Mouse (Mus musculus) limb, embryonic 14.5 days (tissue): ENCODE measurements around the gene Gucy2c. TPM values are rescaled to one million over a fixed set of nuclear protein-coding genes. Genes with fewer than 3 reads are reported as not detected.

Experiments
- ATAC-seq: fragments of 200-750 bp; cut with Nextera tagmentation; 2 replicates; pipeline ENCODE4 v1.8.0; 2017; ENCODE audit warnings: low read depth, moderate number of reproducible peaks, moderate TSS enrichment; ENCODE audit not compliant: low FRiP score
- DNase-seq: peaks from one replicate; pipeline ENCODE4 v3.0.0-alpha.2; 2015; ENCODE audit warnings: low spot score
- H3K27ac ChIP-seq: fragments of 300-500 bp; sonication (generic); replicated peaks from 2 replicates; pipeline ENCODE4 v1.5.1; 2014; ENCODE audit warnings: low read depth, mild to moderate bottlenecking, low read length, moderate library complexity, mixed read lengths
- H3K27me3 ChIP-seq: fragments of 300-500 bp; sonication (generic); 2 replicates; pipeline ENCODE4 v1.6.1; 2014; ENCODE audit warnings: low read length, mixed read lengths; ENCODE audit not compliant: control insufficient read depth, insufficient read depth
- H3K36me3 ChIP-seq: fragments of 300-500 bp; sonication (generic); 2 replicates; pipeline ENCODE4 v1.6.1; 2014; ENCODE audit warnings: mild to moderate bottlenecking, low read length, moderate library complexity, mixed read lengths; ENCODE audit not compliant: control insufficient read depth, insufficient read depth
- H3K4me1 ChIP-seq: fragments of 300-500 bp; sonication (generic); 2 replicates; pipeline ENCODE4 v1.6.1; 2014; ENCODE audit warnings: antibody characterized with exemption, low read length, mixed read lengths; ENCODE audit not compliant: control insufficient read depth, insufficient read depth
- H3K4me2 ChIP-seq: fragments of 300-500 bp; sonication (generic); replicated peaks from 2 replicates; pipeline ENCODE4 v1.6.1; 2014; ENCODE audit warnings: low read depth, mild to moderate bottlenecking, low read length, moderate library complexity; ENCODE audit not compliant: severe bottlenecking
- H3K4me3 ChIP-seq: fragments of 300-500 bp; sonication (generic); replicated peaks from 2 replicates; pipeline ENCODE4 v1.5.1; 2014; ENCODE audit warnings: low read length
- H3K9ac ChIP-seq: fragments of 300-500 bp; sonication (generic); 2 replicates; pipeline ENCODE4 v1.6.1; 2014; ENCODE audit warnings: mild to moderate bottlenecking, low read depth, low read length, moderate library complexity; ENCODE audit not compliant: severe bottlenecking
- H3K9me3 ChIP-seq: fragments of 300-500 bp; sonication (generic); 2 replicates; pipeline ENCODE4 v1.6.1; 2016; ENCODE audit warnings: low read length; ENCODE audit not compliant: control insufficient read depth
- POLR2A ChIP-seq: fragments of 200-500 bp; IDR thresholded peaks from 2 replicates; pipeline ENCODE4 v1.8.0; 2012; ENCODE audit warnings: inconsistent platforms, mild to moderate bottlenecking, moderate library complexity, borderline replicate concordance; ENCODE audit not compliant: insufficient read depth, insufficient read length; ENCODE audit errors: extremely low read depth
- WGBS: fragments of 180-500 bp; shearing (Covaris S2); extraction: QIAGEN DNeasy Blood & Tissue Kit; methylation state at CpG from one replicate; pipeline ENCODE4 v1.1.7; 2014; 5-methylcytosine and 5-hydroxymethylcytosine counted together
- polyA plus RNA-seq, 2 experiments: library from polyadenylated mRNA; depleted of rRNA in 1 of 2; stranded (reverse) in 1 of 2; unstranded in 1 of 2; fragments of >200 nt; fragmentation: Nextera tagmentation in 1 of 2; extraction: Ambion mirVana in 1 of 2; gene quantifications; 2 replicates each; pipeline versions ENCODE4 v1.2.1 to v1.2.3; 2012 to 2014

Gucy2c gene
- polyA plus RNA-seq, 2 experiments = 0.06 to 0.10 TPM

GRCm38 (mm10) chr6:136813117-136813516, 31.6 kb upstream of the Gucy2c start:
- WGBS = 41% methylated on average over 4 of the region's 4 CpGs
- no peak overlapping the region for H3K9ac ChIP-seq
- no peaks in the 10 kb centered on the region for H3K9me3 ChIP-seq
- H3K4me2 ChIP-seq = no peak overlapping the region
- no peak for DNase-seq
- H3K27ac ChIP-seq = no peak overlapping the region
- H3K4me1 ChIP-seq = peaks cover 9% of the 10 kb centered on the region
- ATAC-seq = no peak
- no peaks in the 10 kb centered on the region for H3K27me3 ChIP-seq
- no peak for TF ChIP-seq POLR2A
- no peak overlapping the region for H3K4me3 ChIP-seq
- peaks cover 59% of the 10 kb centered on the region for H3K36me3 ChIP-seq

- no peak overlapping the region for H3K9ac ChIP-seq
- H3K4me2 ChIP-seq = no peak overlapping the region
- no peaks in the 10 kb centered on the region for H3K9me3 ChIP-seq
- H3K27ac ChIP-seq = no peak overlapping the region
- DNase-seq (no peak), ATAC-seq (no peak)
- no peak for TF ChIP-seq POLR2A
- H3K27me3 ChIP-seq = no peaks in the 10 kb centered on the region
- 91% methylated on average over 10 of the region's 10 CpGs for WGBS
- H3K36me3 ChIP-seq = peaks cover 39% of the 10 kb centered on the region
- H3K4me1 ChIP-seq = peaks cover 12% of the 10 kb centered on the region
- H3K4me3 ChIP-seq = no peak overlapping the region
These were observed 29.6 kb upstream of the Gucy2c start for GRCm38 (mm10) chr6:136811196-136811595.

GRCm38 (mm10) chr6:136809673-136810072, 28.1 kb upstream of the Gucy2c start:
- no peak for ATAC-seq
- Histone ChIP-seq H3K27ac (no peak overlapping the region), H3K36me3 (peaks cover 27% of the 10 kb centered on the region), H3K9ac (no peak overlapping the region), H3K27me3 (no peaks in the 10 kb centered on the region), H3K9me3 (no peaks in the 10 kb centered on the region), H3K4me2 (peak overlapping the region; percentile 72), H3K4me3 (peak overlapping the region; percentile 73; the same call in 1 of the 2 replicates), H3K4me1 (peaks cover 15% of the 10 kb centered on the region)
- WGBS = 73% methylated on average over 13 of the region's 13 CpGs
- DNase-seq = no peak
- TF ChIP-seq POLR2A = no peak

GRCm38 (mm10) chr6:136809077-136809476, 27.5 kb upstream of the Gucy2c start:
- no peak for TF ChIP-seq POLR2A
- no peak overlapping the region for H3K27ac ChIP-seq
- no peak for ATAC-seq

GRCm38 (mm10) chr6:136808631-136809046, 27.1 kb upstream of the Gucy2c start:
- Histone ChIP-seq H3K9ac (peak overlapping the region; percentile 57), H3K9me3 (no peaks in the 10 kb centered on the region), H3K4me2 (peak overlapping the region; percentile 72), H3K36me3 (peaks cover 17% of the 10 kb centered on the region), H3K27ac (no peak overlapping the region), H3K27me3 (no peaks in the 10 kb centered on the region), H3K4me1 (peaks cover 15% of the 10 kb centered on the region), H3K4me3 (peak overlapping the region; percentile 73)
- no peak for ATAC-seq
- TF ChIP-seq POLR2A = no peak
- under 1% methylated on average over 27 of the region's 28 CpGs for WGBS
- no peak for DNase-seq

More at GRCm38 (mm10) chr6:136809077-136809476, 27.5 kb upstream of the Gucy2c start:
- Histone ChIP-seq H3K27me3 (no peaks in the 10 kb centered on the region), H3K4me1 (peaks cover 15% of the 10 kb centered on the region), H3K4me3 (peak overlapping the region; percentile 73), H3K9ac (peak overlapping the region; percentile 57), H3K36me3 (peaks cover 21% of the 10 kb centered on the region), H3K9me3 (no peaks in the 10 kb centered on the region), H3K4me2 (peak overlapping the region; percentile 72)
- 32% methylated on average over 14 of the region's 14 CpGs for WGBS
- DNase-seq = no peak
